Mouse (Mus musculus): ENCODE results near the gene Ctrb1. TPM values are rescaled to one million over a fixed set of nuclear protein-coding genes. Genes with fewer than 3 reads are reported as not detected.

Ctrb1 gene
- polyA plus RNA-seq, 1 experiment from 2014 or later: 0.32 TPM

- ATAC-seq (ENCODE audit: insufficient number of reproducible peaks, low FRiP score, low TSS enrichment, low read depth): no peak
- no peaks in the 10 kb centered on the region for H3K4me1 ChIP-seq
- no peak overlapping the region for H3K4me3 ChIP-seq (replicated peaks)
- 33% methylated on average over 17 of the region's 17 CpGs for WGBS
- H3K9me3 ChIP-seq (replicated peaks): 0 out of 2 replicates have a peak, but pooled peaks cover 4% of the 10 kb centered on the region
- H3K27ac ChIP-seq (replicated peaks): no peak overlapping the region
- no peaks in the 10 kb centered on the region for H3K27me3 ChIP-seq
- no peaks in the 10 kb centered on the region for H3K36me3 ChIP-seq
- 0 out of 2 replicates have a peak overlapping the region, but pooled peaks have one; percentile 15 for H3K4me2 ChIP-seq (replicated peaks)
- no peak overlapping the region for H3K9ac ChIP-seq
Measured at GRCm38 (mm10) chr8:111680423-111681028, 10.3 kb downstream of the Ctrb1 start.

- no peak overlapping the region for H3K4me3 ChIP-seq (replicated peaks)
- 0 out of 2 replicates have a peak, but pooled peaks cover 4% of the 10 kb centered on the region for H3K9me3 ChIP-seq (replicated peaks)
- WGBS: 88% methylated on average over 7 of the region's 7 CpGs
- ATAC-seq (ENCODE audit: insufficient number of reproducible peaks, low FRiP score, low TSS enrichment, low read depth): no peak
- no peaks in the 10 kb centered on the region for H3K4me1 ChIP-seq
- H3K9ac ChIP-seq: no peak overlapping the region
- no peak overlapping the region for H3K27ac ChIP-seq (replicated peaks)
- no peak overlapping the region for H3K4me2 ChIP-seq (replicated peaks)
- no peaks in the 10 kb centered on the region for H3K27me3 ChIP-seq
- H3K36me3 ChIP-seq: no peaks in the 10 kb centered on the region
Measured at GRCm38 (mm10) chr8:111678848-111679247, 12.0 kb downstream of the Ctrb1 start.

- Histone ChIP-seq H3K27ac (replicated peaks) (no peak overlapping the region), H3K4me2 (replicated peaks) (no peak overlapping the region), H3K9me3 (replicated peaks) (0 out of 2 replicates have a peak, but pooled peaks cover 4% of the 10 kb centered on the region), H3K27me3 (no peaks in the 10 kb centered on the region), H3K4me1 (no peaks in the 10 kb centered on the region), H3K9ac (no peak overlapping the region), H3K4me3 (replicated peaks) (no peak overlapping the region), H3K36me3 (no peaks in the 10 kb centered on the region)
- no peak for ATAC-seq (ENCODE audit: insufficient number of reproducible peaks, low FRiP score, low TSS enrichment, low read depth)
- WGBS: 30% methylated on average over 3 of the region's 3 CpGs
Measured at GRCm38 (mm10) chr8:111678111-111678510, 12.7 kb downstream of the Ctrb1 start.

- 0 out of 2 replicates have a peak, but pooled peaks cover 4% of the 10 kb centered on the region for H3K9me3 ChIP-seq (replicated peaks)
- H3K27me3 ChIP-seq: no peaks in the 10 kb centered on the region
- no peaks in the 10 kb centered on the region for H3K4me1 ChIP-seq
- H3K4me2 ChIP-seq (replicated peaks): no peak overlapping the region
- no peak overlapping the region for H3K27ac ChIP-seq (replicated peaks)
- no peak for ATAC-seq (ENCODE audit: insufficient number of reproducible peaks, low FRiP score, low TSS enrichment, low read depth)
- no peak overlapping the region for H3K9ac ChIP-seq
- H3K4me3 ChIP-seq (replicated peaks): no peak overlapping the region
- 76% methylated on average over 8 of the region's 8 CpGs for WGBS
- H3K36me3 ChIP-seq: peaks cover 2% of the 10 kb centered on the region
Measured at GRCm38 (mm10) chr8:111676237-111676636, 14.6 kb downstream of the Ctrb1 start.

- Histone ChIP-seq H3K4me3 (replicated peaks) (no peak overlapping the region), H3K27me3 (no peaks in the 10 kb centered on the region), H3K9ac (no peak overlapping the region), H3K4me2 (replicated peaks) (no peak overlapping the region), H3K36me3 (peaks cover 41% of the 10 kb centered on the region), H3K9me3 (replicated peaks) (no peaks in the 10 kb centered on the region), H3K4me1 (no peaks in the 10 kb centered on the region), H3K27ac (replicated peaks) (no peak overlapping the region)
- no peak for ATAC-seq (ENCODE audit: insufficient number of reproducible peaks, low FRiP score, low TSS enrichment, low read depth)
- WGBS: 79% methylated on average over 2 of the region's 2 CpGs
Measured at GRCm38 (mm10) chr8:111666751-111667150, 24.1 kb downstream of the Ctrb1 start.

GRCm38 (mm10) chr8:111662473-111662872 is 28.3 kb downstream of the Ctrb1 start:
- Histone ChIP-seq H3K4me3 (replicated peaks) (no peak overlapping the region), H3K27me3 (no peaks in the 10 kb centered on the region), H3K4me2 (replicated peaks) (no peak overlapping the region), H3K27ac (replicated peaks) (no peak overlapping the region), H3K4me1 (no peaks in the 10 kb centered on the region), H3K9me3 (replicated peaks) (no peaks in the 10 kb centered on the region), H3K36me3 (peaks cover 28% of the 10 kb centered on the region), H3K9ac (no peak overlapping the region)
- no peak for ATAC-seq (ENCODE audit: insufficient number of reproducible peaks, low FRiP score, low TSS enrichment, low read depth)
- WGBS: 87% methylated on average over 3 of the region's 3 CpGs

GRCm38 (mm10) chr8:111658819-111659423 is 31.9 kb downstream of the Ctrb1 start:
- H3K27ac ChIP-seq (replicated peaks): no peak overlapping the region
- ATAC-seq (ENCODE audit: insufficient number of reproducible peaks, low FRiP score, low TSS enrichment, low read depth): no peak
- H3K4me2 ChIP-seq (replicated peaks): no peak overlapping the region
- 71% methylated on average over 6 of the region's 6 CpGs for WGBS
- no peaks in the 10 kb centered on the region for H3K4me1 ChIP-seq
- no peaks in the 10 kb centered on the region for H3K9me3 ChIP-seq (replicated peaks)
- no peak overlapping the region for H3K4me3 ChIP-seq (replicated peaks)
- no peak overlapping the region for H3K9ac ChIP-seq
- peaks cover 26% of the 10 kb centered on the region for H3K36me3 ChIP-seq
- H3K27me3 ChIP-seq: no peaks in the 10 kb centered on the region

- H3K27ac ChIP-seq (replicated peaks): no peak overlapping the region
- H3K9ac ChIP-seq: no peak overlapping the region
- H3K9me3 ChIP-seq (replicated peaks): no peaks in the 10 kb centered on the region
- H3K27me3 ChIP-seq: no peaks in the 10 kb centered on the region
- WGBS: 53% methylated on average over 1 of the region's 1 CpGs
- peaks cover 23% of the 10 kb centered on the region; the same call in 1 of the 2 replicates for H3K36me3 ChIP-seq
- ATAC-seq (ENCODE audit: insufficient number of reproducible peaks, low FRiP score, low TSS enrichment, low read depth): no peak
- no peak overlapping the region for H3K4me3 ChIP-seq (replicated peaks)
- H3K4me1 ChIP-seq: no peaks in the 10 kb centered on the region
- H3K4me2 ChIP-seq (replicated peaks): no peak overlapping the region
Measured at GRCm38 (mm10) chr8:111657312-111657854, 33.4 kb downstream of the Ctrb1 start.

- no peak overlapping the region for H3K9ac ChIP-seq
- peaks cover 7% of the 10 kb centered on the region; the same call in 1 of the 2 replicates for H3K4me1 ChIP-seq
- no peak for ATAC-seq (ENCODE audit: insufficient number of reproducible peaks, low FRiP score, low TSS enrichment, low read depth)
- H3K4me3 ChIP-seq (replicated peaks): no peak overlapping the region
- H3K36me3 ChIP-seq: 0 out of 2 replicates have a peak, but pooled peaks cover 4% of the 10 kb centered on the region
- no peak overlapping the region for H3K4me2 ChIP-seq (replicated peaks)
- H3K27ac ChIP-seq (replicated peaks): no peak overlapping the region
- H3K9me3 ChIP-seq (replicated peaks): no peaks in the 10 kb centered on the region
- WGBS: 96% methylated on average over 2 of the region's 2 CpGs
- no peaks in the 10 kb centered on the region for H3K27me3 ChIP-seq
Measured at GRCm38 (mm10) chr8:111653524-111653923, 37.3 kb downstream of the Ctrb1 start.

- no peak overlapping the region for H3K9ac ChIP-seq
- H3K27ac ChIP-seq (replicated peaks): no peak overlapping the region
- peaks cover 13% of the 10 kb centered on the region; the same call in 1 of the 2 replicates for H3K4me1 ChIP-seq
- no peak overlapping the region for H3K4me3 ChIP-seq (replicated peaks)
- WGBS: 93% methylated on average over 3 of the region's 3 CpGs
- H3K4me2 ChIP-seq (replicated peaks): no peak overlapping the region
- H3K9me3 ChIP-seq (replicated peaks): no peaks in the 10 kb centered on the region
- no peaks in the 10 kb centered on the region for H3K27me3 ChIP-seq
- 0 out of 2 replicates have a peak, but pooled peaks cover 4% of the 10 kb centered on the region for H3K36me3 ChIP-seq
- no peak for ATAC-seq (ENCODE audit: insufficient number of reproducible peaks, low FRiP score, low TSS enrichment, low read depth)
Measured at GRCm38 (mm10) chr8:111650651-111651050, 40.2 kb downstream of the Ctrb1 start.

GRCm38 (mm10) chr8:111648834-111649233 is 42.0 kb downstream of the Ctrb1 start:
- H3K4me2 ChIP-seq (replicated peaks): no peak overlapping the region
- H3K4me1 ChIP-seq: peaks cover 16% of the 10 kb centered on the region; the same call in 1 of the 2 replicates
- 63% methylated on average over 2 of the region's 2 CpGs for WGBS
- no peak overlapping the region for H3K9ac ChIP-seq
- H3K27me3 ChIP-seq: no peaks in the 10 kb centered on the region
- H3K9me3 ChIP-seq (replicated peaks): no peaks in the 10 kb centered on the region
- no peak overlapping the region for H3K4me3 ChIP-seq (replicated peaks)
- no peak overlapping the region for H3K27ac ChIP-seq (replicated peaks)
- no peak for ATAC-seq (ENCODE audit: insufficient number of reproducible peaks, low FRiP score, low TSS enrichment, low read depth)
- no peaks in the 10 kb centered on the region for H3K36me3 ChIP-seq
